Mouse (Mus musculus) C2C12 (cell line): Measurements from ENCODE around the gene Elfn1. TPM values are rescaled to one million over a fixed set of nuclear protein-coding genes. Genes with fewer than 3 reads are reported as not detected.

Source experiments
- H3K27me3 ChIP-seq: one replicate; pipeline ENCODE4 v1.6.1; 2011; ENCODE audit not compliant: control insufficient read depth, insufficient read depth, insufficient read length
- H3K36me3 ChIP-seq: one replicate; pipeline ENCODE4 v1.6.1; 2011; ENCODE audit not compliant: control insufficient read depth, insufficient read depth
- H3K4me3 ChIP-seq: one replicate; pipeline ENCODE4 v1.5.1; 2011; ENCODE audit warnings: mild to moderate bottlenecking, control low read depth; ENCODE audit not compliant: poor library complexity, insufficient read depth, severe bottlenecking
- H3K79me2 ChIP-seq: one replicate; pipeline ENCODE4 v1.6.1; 2011; ENCODE audit not compliant: control insufficient read depth, insufficient read depth
- H3K79me3 ChIP-seq: one replicate; pipeline ENCODE4 v1.6.1; 2011; ENCODE audit warnings: low read depth, control low read depth
- H3ac ChIP-seq: one replicate; pipeline ENCODE3; 2011; ENCODE audit warnings: low read depth; ENCODE audit not compliant: control insufficient read depth, insufficient read length
- CEBPB ChIP-seq: IDR thresholded peaks from one replicate; pipeline ENCODE4 v1.6.1; 2011; ENCODE audit warnings: low read depth, mild to moderate bottlenecking, control low read depth, moderate library complexity
- CTCF ChIP-seq: IDR thresholded peaks from one replicate; pipeline ENCODE4 v1.5.1; 2011; ENCODE audit not compliant: control insufficient read depth, insufficient read depth, insufficient read length
- FOSL1 ChIP-seq: IDR thresholded peaks from one replicate; pipeline ENCODE4 v1.8.0; 2011; ENCODE audit warnings: mild to moderate bottlenecking, low read length; ENCODE audit not compliant: poor library complexity, insufficient read depth, severe bottlenecking
- MAX ChIP-seq: IDR thresholded peaks from one replicate; pipeline ENCODE4 v1.6.1; 2011; ENCODE audit warnings: mild to moderate bottlenecking, control low read depth
- MYOD1 ChIP-seq: IDR thresholded peaks from one replicate; pipeline ENCODE4 v1.6.1; 2011; ENCODE audit warnings: low read depth; ENCODE audit not compliant: control insufficient read depth, insufficient read length
- MYOG ChIP-seq: IDR thresholded peaks from one replicate; pipeline ENCODE4 v1.6.1; 2011; ENCODE audit not compliant: control insufficient read depth, insufficient read length; ENCODE audit errors: extremely low read depth
- USF1 ChIP-seq: IDR thresholded peaks from one replicate; pipeline ENCODE4 v1.6.1; 2011; ENCODE audit warnings: low read depth, mild to moderate bottlenecking, control low read depth, moderate library complexity
- polyA plus RNA-seq: library from polyadenylated mRNA; unstranded; fragments of >200 nt; fragmentation: generic; extraction: Trizol; gene quantifications from one replicate; pipeline ENCODE4 v1.2.1, GENCODE M21; 2012; ENCODE audit warnings: missing spikeins

Gene Elfn1
- polyA plus RNA-seq, 1 experiment, result 0.04 TPM

- Histone ChIP-seq H3ac (no peak overlapping the region), H3K27me3 (peaks cover 12% of the 10 kb centered on the region), H3K4me3 (no peak overlapping the region), H3K79me2 (no peaks in the 10 kb centered on the region), H3K36me3 (no peaks in the 10 kb centered on the region), H3K79me3 (no peaks in the 10 kb centered on the region)
- TF ChIP-seq FOSL1 (no peak), CEBPB (no peak), MAX (no peak), MYOG (no peak), MYOD1 (no peak), USF1 (no peak), CTCF (no peak)
Observed at GRCm38 (mm10) chr5:139894025-139894508, 13.7 kb upstream of the Elfn1 start.

GRCm38 (mm10) chr5:139899044-139899443 lies 8.7 kb upstream of the Elfn1 start:
- Histone ChIP-seq H3K79me3 (no peaks in the 10 kb centered on the region), H3K4me3 (no peak overlapping the region), H3K36me3 (no peaks in the 10 kb centered on the region), H3K79me2 (no peaks in the 10 kb centered on the region), H3ac (no peak overlapping the region), H3K27me3 (peaks cover 4% of the 10 kb centered on the region)
- no peak for TF ChIP-seq USF1
- no peak for TF ChIP-seq CTCF
- TF ChIP-seq MYOD1, result no peak
- TF ChIP-seq MAX, result no peak
- no peak for TF ChIP-seq CEBPB
- TF ChIP-seq MYOG, result no peak
- no peak for TF ChIP-seq FOSL1

GRCm38 (mm10) chr5:139905121-139905520 lies 2.6 kb upstream of the Elfn1 start:
- H3K27me3 ChIP-seq, result peaks cover 29% of the 10 kb centered on the region
- no peaks in the 10 kb centered on the region for H3K79me3 ChIP-seq

GRCm38 (mm10) chr5:139906507-139906906 lies 1.2 kb upstream of the Elfn1 start:
- Histone ChIP-seq H3ac (no peak overlapping the region), H3K36me3 (no peaks in the 10 kb centered on the region), H3K79me2 (no peaks in the 10 kb centered on the region), H3K79me3 (no peaks in the 10 kb centered on the region), H3K27me3 (peaks cover 43% of the 10 kb centered on the region), H3K4me3 (no peak overlapping the region)
- TF ChIP-seq CEBPB (no peak), CTCF (no peak), FOSL1 (no peak), MYOD1 (no peak), MAX (no peak), USF1 (no peak), MYOG (no peak)

More at GRCm38 (mm10) chr5:139905121-139905520, 2.6 kb upstream of the Elfn1 start:
- TF ChIP-seq USF1, result no peak
- TF ChIP-seq FOSL1, result no peak
- TF ChIP-seq MYOD1, result no peak
- TF ChIP-seq MAX, result peak; percentile 76
- TF ChIP-seq CEBPB, result peak; percentile 74
- no peak for TF ChIP-seq CTCF
- Histone ChIP-seq H3K4me3 (no peak overlapping the region), H3K79me2 (no peaks in the 10 kb centered on the region), H3K36me3 (no peaks in the 10 kb centered on the region), H3ac (no peak overlapping the region)

GRCm38 (mm10) chr5:139907241-139907640 lies 502 bp upstream of the Elfn1 start:
- no peaks in the 10 kb centered on the region for H3K79me2 ChIP-seq
- H3K79me3 ChIP-seq, result no peaks in the 10 kb centered on the region
- no peak overlapping the region for H3K4me3 ChIP-seq
- H3ac ChIP-seq, result no peak overlapping the region
- H3K36me3 ChIP-seq, result no peaks in the 10 kb centered on the region
- TF ChIP-seq FOSL1 (no peak), MYOG (no peak), MYOD1 (no peak), USF1 (no peak), MAX (no peak), CTCF (no peak)
- peaks cover 50% of the 10 kb centered on the region for H3K27me3 ChIP-seq
